Mouse (Mus musculus) lung, adult 2 months (tissue): ENCODE measurements around the gene Hypk. TPM values are rescaled to one million over a fixed set of nuclear protein-coding genes. Genes with fewer than 3 reads are reported as not detected.
A peak's percentile ranks its signal among the peaks of the same experiment; 100 is the strongest.
"Not testable (repeated sequence)": the region's sequence is repeated elsewhere in the genome, so short reads cannot be mapped to it uniquely, and the experiment has no call there.

Experiments used
- DNase-seq: peaks from one replicate; pipeline ENCODE4 v3.0.0; 2022
- H3K4me1 ChIP-seq: fragments of 200-500 bp; 2 replicates; pipeline ENCODE4 v1.6.1; 2011; ENCODE audit warnings: low read length; ENCODE audit not compliant: control insufficient read depth, insufficient read depth
- H3K4me3 ChIP-seq: fragments of 200-500 bp; replicated peaks from 2 replicates; pipeline ENCODE3; 2011; ENCODE audit warnings: low read depth, mild to moderate bottlenecking, control low read depth, low read length; ENCODE audit errors: extremely low read depth
- CTCF ChIP-seq: fragments of 200-500 bp; IDR thresholded peaks from 2 replicates; pipeline ENCODE4 v1.5.1; 2011; ENCODE audit warnings: mild to moderate bottlenecking, low read length, control low read depth; ENCODE audit not compliant: insufficient read depth
- POLR2A ChIP-seq: fragments of 200-500 bp; IDR thresholded peaks from 2 replicates; pipeline ENCODE4 v1.6.1; 2011; ENCODE audit warnings: low read depth, mild to moderate bottlenecking, control low read depth, low read length, borderline replicate concordance; ENCODE audit errors: extremely low read depth
- WGBS: fragments of 180-500 bp; shearing (Covaris S2); methylation state at CpG from one replicate; pipeline ENCODE4 v1.1.7; 2018; 5-methylcytosine and 5-hydroxymethylcytosine counted together
- polyA plus RNA-seq: library from polyadenylated mRNA; depleted of rRNA; stranded (reverse); fragments of >200 nt; gene quantifications from 2 replicates; pipeline ENCODE4 v1.2.3, GENCODE M21; 2012

Hypk gene
- polyA plus RNA-seq, 1 experiment = 10.1 TPM

DNA sequence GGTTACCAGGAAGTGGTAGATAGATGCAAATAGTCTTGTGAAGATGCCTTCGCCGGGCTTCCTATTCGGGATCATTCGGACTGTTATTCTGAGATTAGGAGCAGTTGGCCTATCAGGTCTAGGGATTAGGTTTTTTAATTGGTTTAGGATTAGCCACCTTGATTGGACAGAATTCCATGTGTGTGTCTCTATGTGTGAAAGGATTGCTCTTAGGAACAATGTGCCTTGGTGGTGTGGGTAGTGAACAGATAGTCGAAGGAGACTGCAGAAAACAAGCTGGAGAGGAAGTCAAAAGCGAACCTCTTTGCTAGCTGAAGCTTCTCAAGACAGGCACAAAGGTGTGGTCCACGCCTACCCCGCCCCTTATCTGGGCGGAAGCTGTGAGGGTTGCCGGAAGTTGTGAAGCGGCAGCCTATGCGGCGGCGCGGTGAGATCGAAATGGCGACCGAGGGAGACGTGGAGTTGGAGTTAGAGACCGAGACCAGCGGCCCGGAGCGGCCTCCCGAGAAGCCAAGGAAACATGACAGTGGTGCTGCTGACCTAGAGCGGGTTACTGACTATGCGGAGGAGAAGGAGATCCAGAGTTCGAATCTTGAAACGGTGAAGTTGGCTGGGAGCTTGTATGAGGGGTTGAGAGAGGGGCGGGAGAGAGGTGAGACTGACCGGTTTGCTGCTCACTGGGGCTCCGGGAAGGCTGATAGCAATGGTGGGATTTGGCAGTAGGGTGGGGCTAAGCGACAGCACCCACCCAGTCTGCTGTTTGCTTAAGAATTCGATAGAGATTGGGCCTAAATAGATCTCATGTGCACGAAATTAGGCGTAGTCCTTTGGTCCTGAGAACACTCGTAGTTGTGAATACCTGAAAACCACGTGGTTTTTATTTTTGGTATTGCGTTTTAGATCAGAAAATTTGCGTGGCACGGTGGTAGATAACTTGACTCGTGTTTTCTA lies 3.9 kb downstream of the Hypk start, which contains the start of gene Serinc4:
Serinc4 (minus strand) TSS at position 90 of the 951 bp plus-strand sequence.
- DNase-seq = peak; percentile 79
- TF ChIP-seq POLR2A = peak; percentile 59; the same call in 1 of the 2 replicates
- TF ChIP-seq CTCF = no peak
- 3% methylated on average over 41 of the region's 41 CpGs for WGBS
- Histone ChIP-seq H3K4me1 (peaks cover 3% of the 10 kb centered on the region; the same call in 1 of the 2 replicates), H3K4me3 (peak within 1 kb of the TSS; percentile 94)

DNA sequence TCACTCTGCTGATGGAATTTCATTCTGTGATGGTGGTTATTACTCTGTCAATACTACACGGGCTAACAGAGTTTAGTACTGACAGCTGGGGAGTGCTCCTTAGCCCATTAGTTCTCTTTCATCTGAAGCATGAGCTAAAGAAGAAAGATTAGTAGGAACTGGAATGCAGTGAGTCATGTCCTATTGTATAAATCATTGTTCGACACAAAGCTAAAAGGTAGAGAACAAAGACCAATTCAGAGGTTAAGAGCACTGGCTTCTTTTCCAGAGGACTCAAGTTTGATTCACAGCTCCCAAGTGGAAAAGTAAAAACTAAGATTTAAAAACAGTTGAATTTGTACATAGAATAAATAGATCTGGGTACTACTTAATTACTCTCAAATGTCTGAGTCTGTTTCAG lies 7.0 kb downstream of the Hypk start:
- no peak for DNase-seq
- 42% methylated on average over 2 of the region's 2 CpGs for WGBS
- no peak for TF ChIP-seq CTCF
- TF ChIP-seq POLR2A = no peak
- H3K4me1 ChIP-seq = peaks cover 3% of the 10 kb centered on the region; the same call in 1 of the 2 replicates
- no peak overlapping the region for H3K4me3 ChIP-seq

GRCm38 (mm10) chr2:121468982-121469381 lies 15.9 kb downstream of the Hypk start:
- not testable (repeated sequence) for DNase-seq, H3K4me1 ChIP-seq, H3K4me3 ChIP-seq
- WGBS = 51% methylated on average over 2 of the region's 6 CpGs

- DNase-seq, H3K4me1 ChIP-seq, H3K4me3 ChIP-seq: not testable (repeated sequence)
- 95% methylated on average over 3 of the region's 3 CpGs for WGBS
These were observed 19.7 kb downstream of the Hypk start for GRCm38 (mm10) chr2:121472783-121473182.

GRCm38 (mm10) chr2:121473301-121474179 lies 20.4 kb downstream of the Hypk start, which contains the start of gene Mfap1b:
TSS of gene Mfap1b (minus strand) at chr2:121474067.
- not testable (repeated sequence) for H3K4me1 ChIP-seq
- H3K4me3 ChIP-seq = peak within 1 kb of the TSS; percentile 79
- peak; percentile 98 for TF ChIP-seq POLR2A
- DNase-seq = peak; percentile 70
- WGBS = 4% methylated on average over 41 of the region's 41 CpGs

DNA sequence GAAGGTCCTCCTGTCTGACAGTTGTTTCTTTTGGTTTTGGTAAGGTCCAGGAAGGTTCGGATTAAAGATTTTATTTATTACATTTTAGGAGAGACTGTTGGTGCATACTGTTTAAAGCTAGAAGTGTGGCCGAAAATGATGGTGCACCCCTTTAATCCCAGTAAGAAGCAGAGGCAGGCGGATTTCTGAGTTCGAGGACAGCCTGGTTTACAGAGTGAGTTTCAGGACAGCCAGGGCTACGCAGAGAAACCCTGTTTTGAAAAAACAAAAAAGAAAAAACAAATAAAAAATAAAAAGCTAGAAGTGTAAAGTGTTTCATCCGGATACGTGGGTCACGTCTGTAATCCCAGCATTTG lies 21.1 kb downstream of the Hypk start:
- no peak for DNase-seq
- no peak for TF ChIP-seq POLR2A
- TF ChIP-seq CTCF = no peak
- 21% methylated on average over 8 of the region's 8 CpGs for WGBS
- Histone ChIP-seq H3K4me3 (peak overlapping the region; percentile 79), H3K4me1 (peaks cover 2% of the 10 kb centered on the region; the same call in 1 of the 2 replicates)

DNA sequence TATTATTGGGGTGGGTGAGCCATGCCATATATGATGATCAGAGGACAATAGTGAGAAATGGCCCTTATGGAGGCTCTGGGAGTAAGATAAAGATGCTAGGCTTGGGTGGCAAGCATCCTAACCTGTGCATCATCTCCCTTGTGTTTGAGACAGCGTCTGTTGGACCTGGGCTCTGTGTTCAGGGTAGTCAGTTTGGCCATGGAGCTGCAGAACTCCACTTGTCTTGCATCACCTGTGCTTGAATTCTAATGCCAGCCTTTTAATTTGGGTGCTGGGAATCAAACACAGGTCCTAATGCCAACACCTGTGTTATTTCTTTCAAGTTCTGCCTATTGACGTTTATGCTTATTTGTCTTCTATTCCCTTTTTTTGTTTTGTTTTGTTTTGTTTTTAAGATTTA lies 22.2 kb downstream of the Hypk start:
- DNase-seq, H3K4me3 ChIP-seq, H3K4me1 ChIP-seq: not testable (repeated sequence)
- 96% methylated on average over 2 of the region's 2 CpGs for WGBS

DNA sequence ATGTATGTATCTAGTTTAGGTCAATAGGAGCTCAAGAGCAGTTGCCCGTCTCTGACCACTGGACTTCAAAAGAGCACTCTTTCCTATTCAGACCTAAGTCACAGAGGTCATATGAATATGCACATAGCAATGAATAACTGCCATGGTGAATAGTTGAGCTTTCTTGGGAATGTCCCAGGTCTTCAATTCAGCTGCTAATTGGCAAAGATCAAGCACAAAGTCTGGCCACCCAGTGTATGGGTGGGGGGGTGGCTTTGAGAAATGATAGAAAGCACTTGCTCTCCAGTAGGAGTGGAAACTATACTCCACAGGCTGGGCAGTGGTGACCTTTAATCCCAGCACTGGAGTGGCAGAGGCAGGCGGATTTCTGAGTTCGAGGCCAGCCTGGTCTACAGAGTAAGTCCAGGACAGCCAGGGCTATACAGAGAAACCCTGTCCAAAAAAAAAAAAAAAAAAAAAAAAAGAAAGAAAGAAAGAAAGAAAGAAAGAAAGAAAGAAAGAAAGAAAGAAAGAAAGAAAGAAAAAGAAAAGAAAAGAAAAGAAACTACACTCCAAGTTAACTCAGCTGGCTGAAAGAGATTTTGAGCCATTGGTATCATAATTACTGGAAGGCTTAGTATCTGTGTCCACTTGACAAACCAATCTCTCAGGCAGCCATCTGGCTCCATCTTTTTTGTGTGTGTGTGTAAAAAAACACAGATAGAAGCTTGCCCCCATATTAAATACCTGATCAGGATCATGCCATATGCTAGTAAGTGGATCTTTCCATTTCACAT lies 24.6 kb downstream of the Hypk start:
- TF ChIP-seq CTCF (no peak), POLR2A (no peak)
- 81% methylated on average over 3 of the region's 3 CpGs for WGBS
- Histone ChIP-seq H3K4me1 (no peaks in the 10 kb centered on the region), H3K4me3 (no peak overlapping the region)
- no peak for DNase-seq

DNA sequence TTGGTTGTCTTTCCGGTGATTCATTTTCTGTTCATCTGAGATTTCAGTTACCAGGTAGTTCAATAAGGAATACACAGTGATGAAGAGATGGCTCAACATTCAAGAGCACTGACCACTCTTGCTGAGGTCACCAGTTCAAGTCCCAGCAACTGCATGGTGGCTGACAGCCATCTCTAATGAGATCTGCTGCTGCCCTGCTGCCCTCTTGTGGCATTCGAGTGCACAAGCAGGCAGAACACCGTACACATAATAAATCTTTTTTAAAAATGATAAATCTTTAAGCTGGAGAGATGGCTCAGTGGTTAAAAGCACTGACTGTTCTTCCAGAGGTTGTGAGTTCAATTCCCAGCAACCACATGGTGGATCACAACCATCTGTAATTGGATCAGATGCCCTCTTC lies 27.4 kb downstream of the Hypk start:
- H3K4me3 ChIP-seq = no peak overlapping the region
- peak; percentile 19 for DNase-seq
- WGBS = 42% methylated on average over 3 of the region's 3 CpGs
- no peaks in the 10 kb centered on the region for H3K4me1 ChIP-seq
- TF ChIP-seq POLR2A (no peak), CTCF (peak; percentile 80)

DNA sequence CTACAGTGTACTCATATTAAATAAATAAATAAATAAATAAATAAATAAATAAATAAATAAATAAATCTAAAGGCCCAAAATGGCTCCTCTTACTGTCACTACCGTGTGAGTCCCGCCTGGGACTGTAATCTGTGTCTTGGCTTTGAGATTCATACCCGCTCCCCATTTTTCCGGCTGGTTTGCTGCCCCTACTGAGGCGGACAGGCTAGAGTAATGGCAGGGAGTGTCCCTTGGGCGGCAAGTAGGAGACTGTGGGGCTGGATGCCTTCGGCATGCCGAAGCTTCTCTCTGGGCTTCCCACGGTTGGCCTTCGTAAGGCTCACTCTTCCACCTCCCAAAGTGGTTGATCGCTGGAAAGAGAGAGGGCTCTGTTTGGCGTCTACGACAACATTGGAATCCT lies 27.8 kb downstream of the Hypk start:
- not testable (repeated sequence) for H3K4me1 ChIP-seq, DNase-seq, H3K4me3 ChIP-seq
- WGBS = 79% methylated on average over 13 of the region's 13 CpGs
